Mouse (Mus musculus) monocyte, adult 2 months (primary cell): ENCODE measurements around the gene Kcnj8.
"Not testable (repeated sequence)": the region's sequence is repeated elsewhere in the genome, so short reads cannot be mapped to it uniquely, and the experiment has no call there.

Experiments
- DNase-seq, 2 experiments: peaks; one replicate each; pipeline ENCODE4 v3.0.0; 2022; ENCODE audit warnings: low spot score in 2 of 2, low read depth in 1 of 2

Gene Kcnj8

GRCm38 (mm10) chr6:142550871-142551270 lies 20.5 kb downstream of the Kcnj8 start:
- no peak for DNase-seq

- DNase-seq = no peak
Measured at GRCm38 (mm10) chr6:142548377-142548776, 23.0 kb downstream of the Kcnj8 start.

- DNase-seq = no peak
Measured at GRCm38 (mm10) chr6:142545132-142545531, 26.3 kb downstream of the Kcnj8 start.

GRCm38 (mm10) chr6:142543648-142544047 lies 27.8 kb downstream of the Kcnj8 start:
- no peak for DNase-seq

- no peak for DNase-seq
Measured at GRCm38 (mm10) chr6:142542800-142543175, 28.6 kb downstream of the Kcnj8 start.

GRCm38 (mm10) chr6:142542082-142542799 lies 29.2 kb downstream of the Kcnj8 start:
- no peak for DNase-seq

GRCm38 (mm10) chr6:142540561-142541160 lies 30.8 kb downstream of the Kcnj8 start:
- no peak for DNase-seq

GRCm38 (mm10) chr6:142540131-142540530 lies 31.3 kb downstream of the Kcnj8 start:
- DNase-seq = no peak

GRCm38 (mm10) chr6:142538503-142538902 lies 32.9 kb downstream of the Kcnj8 start:
- no peak for DNase-seq

- DNase-seq = no peak
Measured at GRCm38 (mm10) chr6:142533412-142533811, 38.0 kb downstream of the Kcnj8 start.

- no peak for DNase-seq
Measured at GRCm38 (mm10) chr6:142532686-142533085, 38.7 kb downstream of the Kcnj8 start.

- DNase-seq = no peak
Measured at GRCm38 (mm10) chr6:142532141-142532540, 39.3 kb downstream of the Kcnj8 start.

GRCm38 (mm10) chr6:142530378-142530777 lies 41.0 kb downstream of the Kcnj8 start:
- no peak for DNase-seq

- DNase-seq = no peak
Measured at GRCm38 (mm10) chr6:142529680-142530079, 41.7 kb downstream of the Kcnj8 start.

GRCm38 (mm10) chr6:142527931-142528562 lies 43.4 kb downstream of the Kcnj8 start:
- no peak for DNase-seq

GRCm38 (mm10) chr6:142524635-142525308 lies 46.6 kb downstream of the Kcnj8 start:
- DNase-seq = no peak

- DNase-seq = no peak
Measured at GRCm38 (mm10) chr6:142521591-142522110, 49.8 kb downstream of the Kcnj8 start.

- no peak for DNase-seq
Measured at GRCm38 (mm10) chr6:142519110-142519509, 52.3 kb downstream of the Kcnj8 start.

GRCm38 (mm10) chr6:142515379-142515778 lies 56.0 kb downstream of the Kcnj8 start:
- DNase-seq = not testable (repeated sequence)

- no peak for DNase-seq
Measured at GRCm38 (mm10) chr6:142514912-142515311, 56.5 kb downstream of the Kcnj8 start.
